Mouse (Mus musculus) cerebellum, postnatal 25 days (tissue): ENCODE results near the gene Fndc3b.

Source experiments
- DNase-seq, 2 experiments: peaks; one replicate each; pipeline ENCODE4 v3.0.0; 2021; ENCODE audit warnings: mixed read lengths in 2 of 2

Fndc3b gene

DNA sequence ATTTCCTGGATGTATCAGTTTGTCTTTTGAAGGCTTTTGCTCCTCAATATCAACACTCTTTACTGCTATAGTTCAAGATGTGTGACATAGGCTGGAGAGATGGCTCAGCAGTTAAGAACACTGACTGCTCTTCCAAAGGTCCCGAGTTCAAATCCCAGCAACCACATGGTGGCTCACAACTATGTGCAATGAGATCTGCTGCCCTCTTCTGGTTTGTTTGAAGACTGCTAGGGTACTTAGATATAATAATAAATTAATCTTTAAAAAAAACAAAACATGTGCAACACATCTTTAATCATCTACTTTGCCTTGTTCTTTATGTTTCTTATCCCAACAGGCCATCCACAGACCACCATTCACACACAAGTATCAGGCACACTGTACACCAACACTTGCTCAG is 160.7 kb downstream of the Fndc3b start:
- DNase-seq, result no peak

DNA sequence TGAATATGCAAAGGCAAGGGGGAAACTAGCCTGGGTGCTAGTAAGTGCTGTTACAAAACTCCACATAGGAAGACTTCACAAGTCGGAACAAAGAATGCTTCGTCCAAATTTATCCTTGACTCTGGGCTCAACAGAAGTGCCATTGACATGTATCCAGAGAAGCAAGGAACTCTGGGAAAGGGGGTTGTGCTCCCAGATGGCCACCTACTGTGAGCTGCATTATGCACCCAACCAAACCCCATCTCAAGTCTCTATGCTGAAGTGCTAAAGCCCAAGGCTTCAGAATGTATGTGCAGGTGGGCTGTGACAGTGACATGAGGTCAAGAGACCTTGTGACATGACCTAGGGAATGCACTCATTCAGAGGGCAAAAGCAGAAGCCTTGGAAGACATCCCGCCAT is 165.5 kb downstream of the Fndc3b start:
- no peak for DNase-seq

DNA sequence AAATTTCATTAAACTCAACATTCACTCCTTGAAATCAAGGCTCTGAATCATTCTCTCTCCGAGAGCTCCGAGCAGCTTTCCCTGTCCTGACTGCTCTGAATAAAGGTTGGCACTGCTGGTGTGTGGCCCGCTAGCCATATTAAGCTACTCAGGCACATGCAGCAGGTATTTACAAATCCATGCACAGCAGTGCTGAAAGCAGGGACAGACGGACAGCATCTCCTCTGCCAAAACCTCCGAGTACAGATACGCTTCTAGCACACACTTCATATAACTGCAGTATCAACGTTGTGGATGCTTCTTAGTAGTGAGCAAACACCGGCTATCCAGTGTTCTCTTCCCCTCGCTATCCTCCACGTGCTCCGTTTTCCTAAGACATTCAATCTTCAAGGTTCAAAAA is 167.0 kb downstream of the Fndc3b start:
- DNase-seq, result no peak

DNA sequence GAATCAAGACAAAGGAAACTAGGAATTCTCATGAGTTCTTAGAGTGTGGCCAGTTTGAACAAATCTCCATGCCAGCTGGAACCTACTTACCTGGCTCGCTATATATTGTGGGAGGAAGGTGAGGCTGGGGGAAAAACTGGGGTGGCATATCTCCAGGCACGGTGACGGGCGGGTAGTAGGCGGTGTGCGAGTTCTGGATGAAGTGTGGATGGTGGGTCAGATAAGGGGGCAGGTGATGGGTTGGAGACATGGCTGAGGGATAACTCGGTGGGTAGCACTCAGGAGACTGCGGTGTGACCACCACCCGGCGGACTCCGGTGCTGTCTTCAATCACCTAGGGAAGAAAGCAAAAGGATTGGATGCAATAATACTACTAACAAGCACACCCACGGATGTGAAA is 169.3 kb downstream of the Fndc3b start:
- DNase-seq, result no peak

DNA sequence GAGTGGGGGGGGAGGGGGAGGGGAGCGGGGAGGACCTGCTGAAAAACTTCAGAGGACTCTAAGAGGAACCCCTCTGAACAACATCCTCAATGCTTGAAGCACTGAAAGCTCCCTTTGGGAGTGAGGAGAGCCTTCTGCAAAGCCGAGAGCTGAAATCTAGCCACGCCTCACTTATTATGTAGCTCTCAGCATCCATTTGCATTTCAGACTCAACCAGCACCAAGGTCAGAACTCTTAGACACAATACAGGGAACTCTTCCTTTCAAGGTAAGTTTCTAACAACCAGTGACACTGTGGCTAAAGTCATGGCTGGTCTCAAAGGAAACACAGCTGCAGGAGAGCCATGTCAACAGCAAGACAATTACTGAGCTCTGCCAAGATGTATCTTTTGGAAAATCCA is 169.9 kb downstream of the Fndc3b start:
- DNase-seq, result no peak

DNA sequence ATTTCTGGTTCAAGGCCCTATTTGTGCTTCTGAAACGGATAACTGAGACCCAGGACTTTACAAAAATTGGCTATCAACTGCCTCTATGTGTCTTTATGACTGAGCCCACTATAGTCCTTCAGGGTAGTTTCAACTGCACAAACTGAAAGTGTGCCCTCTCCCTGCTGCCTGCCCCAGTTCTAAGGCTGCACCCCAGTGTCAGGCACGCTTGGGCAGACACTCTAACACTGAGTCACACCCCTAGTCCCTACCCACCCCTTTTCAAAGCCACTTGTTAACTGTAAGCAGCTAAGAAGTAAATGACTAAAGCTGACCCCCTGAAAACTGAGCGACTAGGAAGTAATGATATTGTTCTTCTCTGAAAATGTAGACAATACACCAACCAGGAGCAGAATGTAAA is 176.9 kb downstream of the Fndc3b start:
- no peak for DNase-seq

DNA sequence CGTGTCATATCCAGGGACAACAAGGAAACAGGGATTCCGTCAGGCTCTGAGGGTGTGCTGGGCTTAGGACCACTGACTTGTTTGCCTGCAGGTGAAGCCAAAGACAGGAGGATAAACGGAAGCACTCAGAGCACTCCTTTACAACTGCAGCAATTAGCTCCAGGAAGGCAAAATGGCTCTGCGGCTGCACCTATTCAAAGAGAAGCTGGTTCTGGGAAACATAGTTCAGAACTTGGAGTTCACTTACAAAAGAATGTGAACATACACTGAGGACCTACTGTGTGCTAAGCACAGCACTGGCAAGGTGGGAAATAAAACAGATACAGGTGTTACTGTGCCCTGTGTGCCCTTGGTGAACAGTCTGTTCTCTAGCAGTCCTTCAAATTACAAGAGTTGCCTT is 177.4 kb downstream of the Fndc3b start:
- no peak for DNase-seq

DNA sequence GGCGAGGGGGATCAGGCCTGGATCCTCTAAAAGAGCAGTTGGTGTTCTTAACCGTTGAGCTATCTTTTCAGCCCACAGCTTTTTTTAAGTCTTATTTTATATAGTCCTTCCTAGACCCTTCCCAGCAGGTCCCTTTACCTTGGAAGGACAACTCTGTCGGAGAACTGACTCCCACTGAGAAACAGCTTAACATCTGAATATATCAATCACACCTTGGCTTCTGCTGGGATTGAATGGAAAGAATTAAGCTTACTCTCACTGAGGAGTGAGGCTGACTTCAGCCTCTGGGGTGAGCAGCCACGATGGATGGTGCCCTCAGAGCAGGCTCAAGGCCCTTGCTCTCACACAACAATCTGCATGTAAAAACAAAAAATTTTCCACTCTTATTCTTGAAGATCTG is 179.1 kb downstream of the Fndc3b start:
- no peak for DNase-seq

DNA sequence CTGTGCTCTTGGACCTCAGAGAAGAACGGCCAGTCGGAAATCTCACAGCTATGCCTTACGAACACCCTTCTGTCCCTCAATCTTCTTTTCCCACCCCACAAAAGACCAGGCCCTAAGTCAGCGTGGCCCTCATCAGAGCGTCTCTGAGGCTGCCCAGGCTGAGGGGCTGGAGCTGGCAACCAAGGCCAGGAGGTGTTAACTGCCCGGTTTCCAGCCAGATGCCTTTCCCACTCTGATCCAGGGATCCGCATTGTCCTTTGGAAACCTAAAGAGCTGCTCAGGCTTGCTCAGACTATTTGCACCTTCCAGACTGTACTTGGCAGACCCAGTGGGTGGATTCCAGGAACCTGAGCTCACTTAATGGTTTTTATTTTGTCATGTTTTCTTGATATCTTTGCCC is 180.7 kb downstream of the Fndc3b start:
- no peak for DNase-seq

DNA sequence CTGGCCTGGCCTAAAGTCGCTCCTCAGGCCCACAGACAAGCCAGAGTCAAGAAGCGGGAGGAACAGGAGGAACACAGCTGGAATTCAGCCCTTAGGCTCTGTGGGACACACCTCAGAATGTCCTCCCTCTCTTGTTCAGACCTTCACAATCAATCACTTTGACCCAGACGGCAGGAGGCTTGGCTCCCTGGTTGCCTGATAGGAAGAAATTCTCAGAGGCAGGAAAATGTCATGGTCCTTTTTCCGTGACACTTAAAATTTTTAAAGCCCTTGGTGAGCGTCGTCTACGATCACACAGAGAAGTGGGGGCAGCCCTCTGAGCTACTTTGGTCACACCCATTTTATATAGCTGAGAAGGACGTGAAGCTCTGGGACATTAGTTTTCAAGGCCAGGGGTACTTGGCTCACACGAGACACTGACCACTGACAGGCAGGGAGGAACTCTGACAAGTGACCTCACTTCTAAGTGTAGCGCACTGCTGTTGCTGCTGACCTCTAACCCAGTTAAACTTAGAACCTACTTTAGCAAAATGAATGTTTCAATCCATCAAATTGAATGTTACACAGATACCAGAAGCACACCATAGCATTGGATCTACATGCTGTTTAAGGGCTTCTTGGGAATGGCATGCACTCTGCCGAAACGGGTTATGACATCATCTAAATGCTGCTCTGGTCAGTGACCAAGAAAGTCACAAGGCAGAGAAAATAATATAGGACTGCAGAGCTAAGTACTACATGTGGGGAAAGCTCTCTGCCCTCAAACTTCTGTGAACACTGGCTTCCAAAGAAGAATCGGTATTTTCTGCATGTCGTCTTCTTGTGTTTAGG is 181.7 kb downstream of the Fndc3b start:
- no peak for DNase-seq

DNA sequence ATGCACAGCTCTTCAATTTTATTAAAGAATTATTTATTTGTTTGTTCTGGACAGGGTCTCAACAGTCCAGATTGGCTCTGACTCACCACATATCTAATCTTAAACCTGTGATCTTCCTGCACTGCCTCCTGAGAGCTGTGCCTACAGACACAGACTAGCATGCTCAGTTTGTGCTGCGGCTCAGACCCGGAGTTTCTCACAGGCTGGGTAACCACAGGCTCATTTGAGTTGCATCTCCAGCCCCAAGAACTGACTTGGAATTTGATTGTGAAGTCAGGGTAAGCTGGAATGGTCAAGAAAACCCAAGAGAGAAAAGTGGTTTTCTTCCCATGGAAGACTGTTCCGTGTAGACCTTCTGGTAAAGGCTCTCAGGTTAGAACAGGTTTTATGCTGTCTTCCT is 184.1 kb downstream of the Fndc3b start:
- DNase-seq, result no peak

DNA sequence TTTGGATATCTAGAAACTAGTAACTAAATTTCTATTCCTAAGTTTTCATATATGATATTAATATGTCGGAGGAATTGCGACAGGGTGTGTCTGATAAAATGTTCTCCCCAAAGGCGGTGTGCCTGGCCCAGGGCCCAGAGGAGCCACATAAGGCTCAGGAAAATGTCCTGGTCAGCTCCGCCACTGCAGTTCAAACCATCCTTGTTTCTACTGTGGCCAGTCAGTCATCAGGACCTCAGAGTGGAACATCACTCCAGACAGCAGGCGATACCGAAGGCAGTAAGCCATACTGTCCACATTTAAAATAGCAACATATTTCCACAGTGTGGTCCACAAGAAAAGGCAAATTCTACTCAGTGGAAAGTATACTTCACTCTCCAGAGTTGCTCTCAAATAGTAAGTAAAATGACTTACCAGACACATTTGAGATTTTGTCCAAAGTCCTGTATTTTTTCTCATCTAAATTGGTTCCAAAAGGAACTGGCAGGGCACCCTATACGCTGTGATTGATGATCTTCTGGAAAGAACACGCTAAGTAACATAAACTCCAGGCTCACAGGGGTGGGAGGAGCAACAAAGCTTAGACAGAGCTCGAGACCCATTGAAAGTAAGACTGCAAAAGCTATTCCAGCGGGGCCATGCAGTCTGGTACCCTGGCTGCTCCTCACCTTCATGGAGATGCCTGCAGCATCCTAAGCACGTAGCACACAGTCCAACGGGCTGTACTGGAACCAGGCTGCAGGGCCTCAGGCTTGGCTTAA is 187.8 kb downstream of the Fndc3b start:
- DNase-seq, result no peak

DNA sequence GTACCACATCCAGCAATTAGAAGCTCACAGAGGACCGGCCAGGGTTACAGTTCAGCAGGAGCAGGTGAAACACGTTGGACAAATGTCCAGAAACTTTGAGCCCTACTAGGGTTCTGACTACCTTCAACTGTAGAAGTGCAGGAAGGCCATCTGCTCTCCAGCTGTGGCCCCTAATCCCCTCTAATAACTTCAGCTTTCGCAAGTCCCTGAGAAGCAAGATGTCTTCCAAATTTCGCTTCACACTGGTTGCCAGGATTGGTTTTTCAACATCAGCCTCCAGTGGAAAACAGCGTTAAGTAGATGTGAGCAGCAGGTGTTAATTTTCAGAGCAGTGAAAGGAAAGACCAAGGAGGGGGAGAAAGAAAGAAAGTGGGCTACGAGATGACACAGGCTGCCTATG is 190.7 kb downstream of the Fndc3b start:
- DNase-seq, result no peak

DNA sequence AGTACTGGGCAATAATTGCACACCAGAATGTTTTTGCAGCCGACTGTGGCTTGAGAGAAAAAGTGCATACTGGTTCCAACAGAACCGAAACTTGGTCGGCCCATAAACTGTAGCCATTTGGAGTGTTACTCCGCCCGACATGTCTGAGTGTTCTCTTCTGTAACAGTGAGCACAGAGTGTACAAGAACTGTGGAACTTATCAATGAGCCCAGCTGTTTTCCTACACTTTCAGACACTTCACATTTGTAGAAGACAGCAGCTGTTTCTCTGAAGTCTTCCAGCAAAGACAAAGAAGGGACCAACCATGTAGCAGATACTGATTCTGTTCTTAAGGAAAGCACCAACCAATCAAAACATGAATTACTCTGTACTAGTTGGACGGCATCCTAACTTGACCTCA is 191.6 kb downstream of the Fndc3b start:
- no peak for DNase-seq

DNA sequence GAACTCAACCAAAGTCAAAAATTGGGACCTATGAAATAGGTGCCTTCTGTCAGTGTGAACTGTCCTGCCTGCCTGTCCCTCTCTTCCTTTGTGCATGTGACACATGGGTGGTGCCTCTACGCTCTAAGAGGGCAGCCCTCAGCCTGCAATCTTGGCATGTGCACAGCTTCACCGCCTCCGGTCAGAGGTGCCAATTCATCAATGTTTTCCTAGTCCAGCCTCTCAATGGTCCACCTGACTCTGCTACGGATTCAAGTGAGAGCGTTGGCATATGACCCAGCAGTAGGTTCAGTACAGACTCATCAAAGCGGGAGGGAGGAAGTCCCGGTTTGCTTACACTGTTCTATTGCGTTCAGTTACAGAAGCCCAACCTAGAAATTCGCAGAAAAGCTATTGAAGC is 192.2 kb downstream of the Fndc3b start:
- DNase-seq, result no peak

DNA sequence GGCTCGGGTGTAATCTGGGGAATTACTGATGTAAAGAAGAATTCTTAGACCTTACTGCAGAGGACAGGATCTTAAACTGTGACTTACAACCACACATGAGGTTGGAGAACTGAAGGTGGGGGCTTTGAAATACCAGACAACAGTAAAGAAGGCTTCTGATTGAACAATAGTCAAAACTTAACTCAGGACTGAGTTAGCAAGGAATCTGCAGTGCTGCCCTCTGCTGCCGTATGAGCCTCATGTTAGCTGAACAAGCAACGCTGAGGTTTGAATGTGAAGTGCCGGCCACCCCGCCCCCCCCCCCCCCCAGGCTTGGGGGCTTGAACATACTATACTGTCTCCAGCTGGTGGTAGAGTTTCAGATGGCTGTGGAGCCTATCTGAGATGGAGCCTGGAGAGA is 194.6 kb downstream of the Fndc3b start:
- DNase-seq, result no peak

DNA sequence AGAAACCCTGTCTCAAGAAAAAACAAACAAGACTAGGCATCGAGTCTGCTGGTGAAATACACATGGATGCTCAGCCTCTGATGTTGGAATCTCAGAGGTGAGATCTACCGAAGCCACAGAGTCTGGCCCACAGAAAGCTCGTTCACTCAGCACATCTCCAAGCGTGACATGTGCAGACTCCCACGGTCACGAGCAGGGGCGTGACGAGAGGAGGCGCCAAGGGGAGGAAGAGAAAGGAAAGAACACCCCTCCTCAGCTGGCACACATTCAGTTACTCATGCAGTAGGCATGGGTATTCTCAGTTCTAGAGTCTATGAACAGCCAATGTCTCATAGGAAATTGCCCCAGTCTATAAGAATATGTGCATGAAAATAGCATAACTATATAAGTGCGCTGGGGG is 199.3 kb downstream of the Fndc3b start:
- DNase-seq, result no peak

DNA sequence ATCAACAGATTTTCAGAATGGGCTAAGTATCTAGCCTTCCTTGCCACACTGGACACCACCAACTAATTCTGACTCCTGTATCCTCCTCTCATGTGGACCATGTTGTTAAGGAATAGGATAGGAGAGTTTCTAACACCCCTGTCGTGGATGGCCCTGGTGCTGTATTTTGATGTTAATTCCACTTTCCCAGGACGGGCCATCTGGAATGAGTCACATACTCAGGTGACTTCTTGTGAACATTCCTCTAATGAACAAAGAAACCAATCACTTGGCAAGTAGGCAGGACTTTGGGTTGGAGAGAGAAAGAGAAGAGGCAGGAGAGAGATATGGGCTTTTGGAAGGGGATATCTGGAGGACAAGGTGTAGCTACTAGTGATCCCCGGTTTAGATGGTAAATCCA is 204.2 kb downstream of the Fndc3b start:
- DNase-seq, result no peak

DNA sequence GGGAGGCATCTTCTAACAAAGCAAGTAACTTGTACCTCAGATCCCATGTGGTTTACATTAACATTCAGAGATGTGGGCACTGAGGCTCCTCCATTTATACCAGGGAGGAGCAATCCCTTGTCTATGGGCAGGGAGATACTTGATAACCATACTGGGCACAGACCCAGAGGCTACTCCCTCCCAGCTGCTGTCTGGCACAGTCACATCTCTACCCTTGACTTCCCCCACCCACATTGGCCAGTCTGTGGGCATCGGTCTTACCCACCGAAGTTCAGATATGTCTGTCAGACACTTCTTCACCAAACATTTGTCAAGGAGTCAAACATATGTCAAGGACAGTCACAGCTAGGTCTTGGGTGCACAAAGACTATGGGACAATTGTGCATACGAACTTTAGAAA is 205.5 kb downstream of the Fndc3b start:
- DNase-seq, result no peak

DNA sequence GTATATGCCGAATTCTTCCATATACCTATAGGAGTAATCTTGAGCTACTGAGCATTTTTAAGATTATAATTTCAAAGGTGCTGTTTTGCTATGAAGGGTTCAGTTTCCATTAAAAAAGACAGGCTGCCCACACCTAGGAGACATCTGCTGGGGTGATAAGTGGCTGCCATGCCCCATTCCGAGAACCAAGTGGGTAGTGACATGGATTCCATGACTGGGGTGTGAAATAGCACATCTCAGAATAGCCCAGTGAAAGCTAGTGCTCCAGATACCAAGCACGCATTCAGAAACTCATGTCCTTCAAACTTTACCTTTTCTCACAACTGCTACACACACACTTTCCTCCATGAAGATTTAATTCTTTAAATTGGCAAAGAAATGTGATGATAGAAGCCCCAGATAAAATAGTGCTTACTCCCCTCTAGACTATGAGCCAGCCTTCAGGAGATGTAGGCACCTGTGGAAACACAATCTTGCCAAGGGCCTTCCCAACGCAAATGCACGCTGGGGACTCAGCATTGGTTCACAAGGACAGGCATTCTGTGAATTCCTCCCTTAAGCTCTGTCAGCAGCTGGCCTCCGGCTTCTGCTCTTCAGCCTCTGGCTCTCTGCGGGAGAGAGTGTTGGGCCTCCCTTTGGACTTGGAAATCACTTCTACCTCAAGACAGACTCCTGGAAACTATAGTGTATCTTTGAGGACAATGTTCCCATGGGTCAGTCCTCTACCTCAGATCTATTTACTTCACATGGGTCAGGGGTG is 207.6 kb downstream of the Fndc3b start:
- DNase-seq, result no peak

DNA sequence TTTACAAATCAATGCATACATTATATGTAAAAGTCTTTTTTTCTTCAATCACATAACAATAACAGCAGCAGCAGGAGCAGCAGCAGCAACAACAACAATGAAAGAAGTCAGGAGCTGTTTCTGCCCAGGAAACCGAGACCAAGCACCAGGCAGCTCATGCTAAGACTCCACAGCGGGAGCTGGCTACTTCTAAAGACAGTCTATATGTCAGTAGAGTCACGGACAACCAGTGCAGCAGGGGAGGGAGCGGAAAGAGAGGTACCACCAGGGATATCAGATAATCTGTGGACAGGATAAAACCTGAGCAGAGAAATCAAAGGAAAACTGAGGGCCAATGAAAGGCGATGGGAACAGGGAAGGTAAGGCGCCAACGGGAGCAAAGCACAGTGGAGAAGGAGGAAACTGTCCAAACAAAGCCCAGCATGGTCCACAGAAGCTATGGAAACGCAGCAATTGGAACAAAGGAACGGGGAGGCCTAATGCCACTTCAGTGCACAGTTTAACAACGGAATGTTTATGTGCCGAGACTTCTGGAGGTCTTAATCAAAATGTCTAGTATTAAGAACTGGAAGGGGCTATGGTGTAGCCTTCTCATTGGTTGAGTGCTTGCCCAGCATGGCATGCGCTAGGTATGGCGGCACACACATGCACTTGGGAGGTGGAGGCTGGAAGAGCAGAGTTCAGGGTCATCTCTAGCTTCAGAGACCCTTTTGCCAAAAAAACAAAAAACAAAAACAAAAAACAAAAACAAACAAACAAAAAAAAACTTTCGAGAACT is 215.6 kb downstream of the Fndc3b start:
- no peak for DNase-seq

DNA sequence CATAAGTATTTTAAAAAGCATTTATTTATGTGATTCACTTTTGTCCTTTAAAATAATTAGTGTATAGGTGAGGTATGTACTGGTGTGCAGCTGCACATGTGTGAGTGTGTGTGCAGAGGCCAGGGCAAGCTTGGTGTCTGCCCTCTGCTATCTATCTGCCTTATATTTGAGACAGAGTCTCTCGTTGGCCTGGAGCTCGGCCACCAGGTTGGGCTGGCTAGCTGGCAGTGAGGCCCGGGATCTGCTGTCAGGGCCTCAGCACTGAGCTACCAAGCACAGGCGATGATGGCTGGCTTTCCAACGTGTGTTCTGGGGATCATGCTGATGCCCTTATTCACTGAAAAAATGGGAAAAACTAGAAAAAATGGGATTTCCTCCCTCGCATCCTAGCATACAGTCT is 216.4 kb downstream of the Fndc3b start:
- DNase-seq, result no peak

DNA sequence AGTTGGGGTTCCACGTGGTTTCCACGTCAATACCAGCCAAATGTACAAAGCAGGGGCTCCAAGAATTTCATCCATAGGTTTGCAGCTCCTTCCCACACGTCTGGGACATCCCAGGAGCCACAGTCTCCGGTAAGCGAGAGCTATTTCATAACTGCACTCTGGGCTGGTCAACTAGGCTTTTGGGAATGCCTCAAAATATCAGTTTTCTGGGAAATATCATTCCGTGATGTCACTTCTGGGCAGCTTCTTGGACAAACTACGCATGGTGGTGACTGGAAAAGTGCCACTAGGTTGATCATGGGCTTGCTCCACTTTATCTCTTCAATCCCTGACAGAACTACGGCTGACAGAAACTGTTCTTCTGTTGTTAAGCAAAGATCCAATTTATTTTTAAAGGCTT is 217.0 kb downstream of the Fndc3b start:
- no peak for DNase-seq
